Mouse (Mus musculus): ENCODE results near the gene Olfr1321.

- TF ChIP-seq POLR2A (IDR thresholded peaks at IDR 0.05; ENCODE audit: low read depth, low read length) (no peak), CTCF (IDR thresholded peaks at IDR 0.05; ENCODE audit: extremely low read depth, insufficient read depth, insufficient read length, insufficient replicate concordance) (no peak)
Observed at GRCm38 (mm10) chrX:49734959-49735358, at the start of gene Olfr1321.
